13 mouse cellular contexts compared by ENCODE assay signal in the genomic region with DNA sequence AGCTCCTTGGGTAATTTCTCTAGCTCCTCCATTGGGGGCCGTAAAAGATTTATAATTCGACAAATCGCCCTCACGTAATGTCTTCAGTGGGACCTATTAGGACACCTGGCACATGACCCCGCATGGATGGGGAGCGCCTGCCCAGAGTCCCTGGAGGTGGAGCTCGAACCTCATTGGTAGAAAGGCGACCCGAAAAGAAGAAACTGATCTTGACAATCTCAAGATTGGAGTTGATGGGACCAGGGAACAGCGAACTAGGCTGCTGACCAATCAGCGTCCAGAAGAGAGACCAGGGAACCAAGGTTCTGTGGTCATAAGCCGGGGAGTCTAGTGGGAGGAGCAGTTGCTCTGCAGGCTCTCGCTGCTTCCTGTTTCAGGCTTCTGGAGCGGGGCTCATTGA.
DNase-seq lines count a peak whose midpoint lies in the region; TF ChIP-seq lines count a peak whose summit lies in the region.
"Had no signal": no experiment of that assay in that cellular context is flagged by ENCODE, and none has a peak within 500 bp of the region (broad histone marks: within the 10 kb centered on the region; RNA-seq: fewer than 3 reads in every experiment).

No protein-coding gene starts in this region.

- intact Hi-C loops in gastrocnemius, adult 2 months (cut with DNase I), result no loop called here
- intact Hi-C loops in left cerebral cortex, postnatal 4 days (cut with DNase I), result no loop called here
- intact Hi-C loops in left cerebral cortex, postnatal 25 days (cut with DNase I), result no loop called here

- no peak overlapping the region for H3K4me3 ChIP-seq in gastrocnemius, adult 2 months
- H3K4me3 ChIP-seq: midbrain, embryonic 12.5 days; neural tube, embryonic 12.5 days had no signal

- TF ChIP-seq CTCF in gastrocnemius, adult 2 months (IDR thresholded peaks at IDR 0.05), result no peak

- DNase-seq in gastrocnemius, adult 2 months, result peak; percentile 35
- no peak for DNase-seq in gastrocnemius, postnatal 4 days (ENCODE audit: low spot score in 2 of 2)
- DNase-seq in left cerebral cortex, postnatal 4 days, result peak; percentile 3
- no peak for DNase-seq in left cerebral cortex, postnatal 25 days (ENCODE audit: low spot score in 2 of 2)
- peak; percentile 16 for DNase-seq in T-cell, adult 2 months (ENCODE audit: low spot score)
- DNase-seq in kidney, postnatal 4 days, result peak; percentile 4 to 10
- DNase-seq in layer of hippocampus, postnatal 14 days (ENCODE audit: low spot score in 2 of 2), result no peak
- DNase-seq in spleen, postnatal 4 days (ENCODE audit: low spot score in 2 of 2), result no peak
- DNase-seq: embryo, embryonic 11 days; right cerebral cortex, postnatal 4 days had no signal

- no peak overlapping the region for H3K27ac ChIP-seq in gastrocnemius, adult 2 months
- H3K27ac ChIP-seq: liver, embryonic 14.5 days; midbrain, embryonic 12.5 days; neural tube, embryonic 12.5 days had no signal

Comparison
In these comparisons a context has a peak if more than half of its experiments do, and no peak if none do; other contexts are left out.
1. DNase-seq: peak in gastrocnemius, adult 2 months (single experiment), left cerebral cortex, postnatal 4 days (single experiment), T-cell, adult 2 months (single experiment) and kidney, postnatal 4 days (2 of 2); none in gastrocnemius, postnatal 4 days (0 of 2), left cerebral cortex, postnatal 25 days (0 of 2), layer of hippocampus, postnatal 14 days (0 of 2) and spleen, postnatal 4 days (0 of 2).